Mouse (Mus musculus) MEL (cell line): ENCODE measurements around the gene Zfp790. TPM values are rescaled to one million over a fixed set of nuclear protein-coding genes. Genes with fewer than 3 reads are reported as not detected.

Experiments used
- DNase-seq: peaks from one replicate; pipeline ENCODE4 v3.0.0; 2011; ENCODE audit warnings: low read depth, low spot score
- H3K27ac ChIP-seq: 2 replicates; pipeline ENCODE4 v1.5.1; 2012; ENCODE audit warnings: low read depth, mild to moderate bottlenecking, control low read depth, low read length, moderate library complexity; ENCODE audit not compliant: control insufficient read depth
- H3K27me3 ChIP-seq, 2 experiments: fragments of 150-350 bp in 1 of 2; sonication (generic) in 1 of 2; 2 replicates each; pipeline ENCODE4 v1.6.1; 2012; ENCODE audit warnings: low read length in 2 of 2, mild to moderate bottlenecking in 2 of 2, improper control_type of control experiment in 1 of 2, moderate library complexity in 1 of 2; ENCODE audit not compliant: insufficient read depth in 2 of 2, control insufficient read depth in 1 of 2
- H3K36me3 ChIP-seq, 2 experiments: 2 replicates each; pipeline ENCODE4 v1.6.1; 2012 to 2014; ENCODE audit warnings: low read length in 2 of 2, improper control_type of control experiment in 1 of 2, inconsistent platforms in 1 of 2, mild to moderate bottlenecking in 1 of 2; ENCODE audit not compliant: insufficient read depth in 2 of 2, control insufficient read depth in 1 of 2
- H3K4me1 ChIP-seq, 2 experiments: fragments of 150-350 bp in 1 of 2; sonication (generic) in 1 of 2; 2 replicates each; pipeline ENCODE4 v1.6.1; 2012; ENCODE audit warnings: low read length in 2 of 2, improper control_type of control experiment in 1 of 2, mild to moderate bottlenecking in 1 of 2; ENCODE audit not compliant: insufficient read depth in 2 of 2, control insufficient read depth in 1 of 2
- H3K4me3 ChIP-seq, 2 experiments: fragments of 150-350 bp in 1 of 2; sonication (generic) in 1 of 2; 2 replicates each; pipeline ENCODE4 v1.5.1; 2012; ENCODE audit warnings: low read depth in 2 of 2, low read length in 2 of 2, mild to moderate bottlenecking in 2 of 2, moderate library complexity in 2 of 2, control low read depth in 1 of 2, improper control_type of control experiment in 1 of 2; ENCODE audit not compliant: control insufficient read depth in 1 of 2, insufficient read depth in 1 of 2
- H3K79me2 ChIP-seq: 2 replicates; pipeline ENCODE4 v1.6.1; 2012; ENCODE audit warnings: mild to moderate bottlenecking, low read length, moderate library complexity; ENCODE audit not compliant: control insufficient read depth, poor library complexity, insufficient read depth
- H3K9ac ChIP-seq: 2 replicates; pipeline ENCODE4 v1.6.1; 2012; ENCODE audit warnings: low read depth, mild to moderate bottlenecking, control low read depth, low read length, moderate library complexity; ENCODE audit not compliant: control insufficient read depth, poor library complexity, severe bottlenecking
- H3K9me3 ChIP-seq: fragments of 150-350 bp; sonication (generic); replicated peaks from 2 replicates; pipeline ENCODE4 v1.6.1; 2012; ENCODE audit warnings: mild to moderate bottlenecking, low read length, improper control_type of control experiment, moderate library complexity; ENCODE audit not compliant: insufficient read depth
- BHLHE40 ChIP-seq: IDR thresholded peaks from 2 replicates; pipeline ENCODE4 v1.6.1; 2012; ENCODE audit warnings: low read depth, mild to moderate bottlenecking, inconsistent platforms, low read length, improper control_type of control experiment, borderline replicate concordance
- CHD1 ChIP-seq: IDR thresholded peaks from 2 replicates; pipeline ENCODE4 v1.6.1; 2012; ENCODE audit warnings: low read depth, mild to moderate bottlenecking, inconsistent platforms, low read length, improper control_type of control experiment
- CHD2 ChIP-seq: IDR thresholded peaks from 2 replicates; pipeline ENCODE4 v1.6.1; 2011; ENCODE audit warnings: low read length, improper control_type of control experiment
- CTCF ChIP-seq, 3 experiments: IDR thresholded peaks in 2 of 3; conservative IDR thresholded peaks in 1 of 3; 2 replicates each; pipeline ENCODE4 v1.5.1; 2011 to 2012; ENCODE audit warnings: low read length in 3 of 3, low read depth in 2 of 3, mild to moderate bottlenecking in 2 of 3, improper control_type of control experiment in 1 of 3, inconsistent platforms in 1 of 3, mixed read lengths in 1 of 3, moderate library complexity in 1 of 3; ENCODE audit not compliant: control insufficient read depth in 1 of 3, insufficient read depth in 1 of 3, poor library complexity in 1 of 3, severe bottlenecking in 1 of 3
- E2F4 ChIP-seq: IDR thresholded peaks from 2 replicates; pipeline ENCODE4 v1.6.1; 2011; ENCODE audit warnings: low read depth, low read length, improper control_type of control experiment, borderline replicate concordance
- ELF1 ChIP-seq: IDR thresholded peaks from 2 replicates; pipeline ENCODE4 v1.6.1; 2014; ENCODE audit warnings: low read depth, mild to moderate bottlenecking, inconsistent platforms, low read length, improper control_type of control experiment, moderate library complexity
- EP300 ChIP-seq, 2 experiments: IDR thresholded peaks; 2 replicates each; pipeline ENCODE4 v1.6.1; 2011; ENCODE audit warnings: improper control_type of control experiment in 2 of 2, low read length in 2 of 2, low read depth in 1 of 2, mild to moderate bottlenecking in 1 of 2
- ETS1 ChIP-seq: IDR thresholded peaks from 2 replicates; pipeline ENCODE4 v1.6.1; 2012; ENCODE audit warnings: low read depth, mild to moderate bottlenecking, inconsistent platforms, low read length, improper control_type of control experiment, moderate library complexity
- GABPA ChIP-seq: IDR thresholded peaks from 2 replicates; pipeline ENCODE4 v1.6.1; 2012; ENCODE audit warnings: low read depth, mild to moderate bottlenecking, inconsistent platforms, low read length, improper control_type of control experiment, moderate library complexity
- GATA1 ChIP-seq: IDR thresholded peaks from 2 replicates; pipeline ENCODE4 v1.6.1; 2011; ENCODE audit warnings: low read depth, low read length, improper control_type of control experiment
- HCFC1 ChIP-seq: IDR thresholded peaks from 2 replicates; pipeline ENCODE4 v1.6.1; 2012; ENCODE audit warnings: low read depth, mild to moderate bottlenecking, inconsistent platforms, low read length, improper control_type of control experiment, moderate library complexity
- KAT2A ChIP-seq: conservative IDR thresholded peaks from 2 replicates; pipeline ENCODE4 v1.6.1; 2012; ENCODE audit warnings: low read depth, low read length, improper control_type of control experiment, inconsistent platforms
- MAFK ChIP-seq: IDR thresholded peaks from 2 replicates; pipeline ENCODE4 v1.6.1; 2011; ENCODE audit warnings: low read depth, mild to moderate bottlenecking, low read length, improper control_type of control experiment, borderline replicate concordance
- MAX ChIP-seq: IDR thresholded peaks from 2 replicates; pipeline ENCODE4 v1.6.1; 2011; ENCODE audit warnings: low read length, improper control_type of control experiment
- MAZ ChIP-seq: IDR thresholded peaks from 2 replicates; pipeline ENCODE4 v1.6.1; 2012; ENCODE audit warnings: low read depth, mild to moderate bottlenecking, inconsistent platforms, low read length, improper control_type of control experiment
- MEF2A ChIP-seq: IDR thresholded peaks from 2 replicates; pipeline ENCODE4 v1.6.1; 2014; ENCODE audit warnings: low read depth, mild to moderate bottlenecking, inconsistent platforms, low read length, improper control_type of control experiment; ENCODE audit not compliant: poor library complexity, insufficient replicate concordance, severe bottlenecking; ENCODE audit errors: extremely low read depth
- MXI1 ChIP-seq: IDR thresholded peaks from 2 replicates; pipeline ENCODE4 v1.6.1; 2011; ENCODE audit warnings: mild to moderate bottlenecking, low read depth, low read length, improper control_type of control experiment
- MYB ChIP-seq: IDR thresholded peaks from 2 replicates; pipeline ENCODE4 v1.6.1; 2011; ENCODE audit warnings: mild to moderate bottlenecking, low read depth, low read length, improper control_type of control experiment
- MYC ChIP-seq: IDR thresholded peaks from 2 replicates; pipeline ENCODE4 v1.6.1; 2011; ENCODE audit warnings: low read depth, mild to moderate bottlenecking, low read length, improper control_type of control experiment, moderate library complexity
- NELFE ChIP-seq: IDR thresholded peaks from 2 replicates; pipeline ENCODE4 v1.6.1; 2011; ENCODE audit warnings: low read depth, low read length, improper control_type of control experiment
- NRF1 ChIP-seq: IDR thresholded peaks from 2 replicates; pipeline ENCODE4 v1.6.1; 2014; ENCODE audit warnings: low read depth, mild to moderate bottlenecking, inconsistent platforms, low read length, improper control_type of control experiment, moderate library complexity; ENCODE audit not compliant: poor library complexity, insufficient read depth, severe bottlenecking
- POLR2A ChIP-seq, 2 experiments: IDR thresholded peaks; 2 replicates each; pipeline ENCODE4 v1.6.1; 2011 to 2012; ENCODE audit warnings: low read length in 2 of 2, mild to moderate bottlenecking in 2 of 2, control low read depth in 1 of 2, improper control_type of control experiment in 1 of 2, low read depth in 1 of 2, moderate library complexity in 1 of 2; ENCODE audit not compliant: control insufficient read depth in 1 of 2, insufficient read depth in 1 of 2, poor library complexity in 1 of 2
- POLR2AphosphoS2 ChIP-seq: IDR thresholded peaks from 2 replicates; pipeline ENCODE4 v1.6.1; 2011; ENCODE audit warnings: low read length, improper control_type of control experiment
- POLR2AphosphoS5 ChIP-seq: IDR thresholded peaks from 2 replicates; pipeline ENCODE4 v1.6.1; 2012; ENCODE audit warnings: low read depth, borderline replicate concordance, mild to moderate bottlenecking, inconsistent platforms, low read length, moderate library complexity, mixed read lengths
- RAD21 ChIP-seq: IDR thresholded peaks from 2 replicates; pipeline ENCODE4 v1.6.1; 2011; ENCODE audit warnings: mild to moderate bottlenecking, low read depth, low read length, improper control_type of control experiment
- RCOR1 ChIP-seq: IDR thresholded peaks from 2 replicates; pipeline ENCODE4 v1.6.1; 2012; ENCODE audit warnings: low read depth, mild to moderate bottlenecking, inconsistent platforms, low read length, improper control_type of control experiment
- SIN3A ChIP-seq: IDR thresholded peaks from 2 replicates; pipeline ENCODE4 v1.6.1; 2012; ENCODE audit warnings: low read length, improper control_type of control experiment, inconsistent platforms
- SMC3 ChIP-seq: IDR thresholded peaks from 2 replicates; pipeline ENCODE4 v1.6.1; 2011; ENCODE audit warnings: low read depth, low read length, improper control_type of control experiment
- TAL1 ChIP-seq: IDR thresholded peaks from 2 replicates; pipeline ENCODE4 v1.6.1; 2012; ENCODE audit warnings: mild to moderate bottlenecking, inconsistent platforms, low read length, moderate library complexity, mixed read lengths
- TBP ChIP-seq: IDR thresholded peaks from 2 replicates; pipeline ENCODE4 v1.8.0; 2011; ENCODE audit warnings: low read depth, low read length, improper control_type of control experiment
- TCF12 ChIP-seq: IDR thresholded peaks from 2 replicates; pipeline ENCODE4 v1.6.1; 2014; ENCODE audit warnings: low read depth, mild to moderate bottlenecking, inconsistent platforms, low read length, improper control_type of control experiment, moderate library complexity
- UBTF ChIP-seq: IDR thresholded peaks from 2 replicates; pipeline ENCODE4 v1.6.1; 2012; ENCODE audit warnings: low read depth, mild to moderate bottlenecking, inconsistent platforms, low read length, improper control_type of control experiment, moderate library complexity, borderline replicate concordance; ENCODE audit not compliant: insufficient read depth
- USF1 ChIP-seq: IDR thresholded peaks from 2 replicates; pipeline ENCODE4 v1.6.1; 2014; ENCODE audit warnings: low read depth, mild to moderate bottlenecking, inconsistent platforms, low read length, improper control_type of control experiment, moderate library complexity
- USF2 ChIP-seq, 2 experiments: IDR thresholded peaks; 2 replicates each; pipeline ENCODE4 v1.6.1; 2011 to 2012; ENCODE audit warnings: improper control_type of control experiment in 2 of 2, low read length in 2 of 2, borderline replicate concordance in 1 of 2, inconsistent platforms in 1 of 2, low read depth in 1 of 2, mild to moderate bottlenecking in 1 of 2; ENCODE audit not compliant: insufficient read depth in 1 of 2
- ZC3H11A ChIP-seq: IDR thresholded peaks from 2 replicates; pipeline ENCODE4 v1.6.1; 2012; ENCODE audit warnings: low read depth, mild to moderate bottlenecking, inconsistent platforms, low read length, improper control_type of control experiment
- ZKSCAN1 ChIP-seq: IDR thresholded peaks from 2 replicates; pipeline ENCODE4 v1.6.1; 2012; ENCODE audit warnings: low read depth, mild to moderate bottlenecking, inconsistent platforms, low read length, improper control_type of control experiment, moderate library complexity
- ZMIZ1 ChIP-seq: IDR thresholded peaks from 2 replicates; pipeline ENCODE4 v1.6.1; 2012; ENCODE audit warnings: low read depth, mild to moderate bottlenecking, inconsistent platforms, low read length, improper control_type of control experiment, moderate library complexity
- ZNF384 ChIP-seq: IDR thresholded peaks from 2 replicates; pipeline ENCODE4 v1.6.1; 2012; ENCODE audit warnings: low read depth, mild to moderate bottlenecking, inconsistent platforms, low read length, improper control_type of control experiment
- polyA plus RNA-seq, 2 experiments: library from polyadenylated mRNA; stranded (reverse) in 1 of 2; unstranded in 1 of 2; fragments of >175 nt in 1 of 2; fragments of >200 nt in 1 of 2; gene quantifications; 2 replicates each; pipeline versions ENCODE4 v1.2.1 to v1.2.4; 2012; ENCODE audit warnings: low replicate concordance in 2 of 2, low read depth in 1 of 2; ENCODE audit not compliant: insufficient read length in 2 of 2, insufficient read depth in 1 of 2, missing spikeins in 1 of 2
- total RNA-seq: library from RNA; depleted of rRNA; stranded (reverse); fragments of 300-350 nt; gene quantifications from 2 replicates; pipeline ENCODE4 v1.2.3, GENCODE M21; 2012

Gene Zfp790
- total and polyA plus RNA-seq, 3 experiments, result 3.8 to 4.9 TPM; not detected in 1

- H3K9ac ChIP-seq, result peak overlapping the region; percentile 79
- peak; percentile 54 for DNase-seq
- no peaks in the 10 kb centered on the region; a peak in 1 of 4 replicates for H3K4me1 ChIP-seq
- peaks cover 0 to 1% of the 10 kb centered on the region in 2 experiments; a peak in 1 of 4 replicates for H3K36me3 ChIP-seq
- H3K27ac ChIP-seq, result no peak overlapping the region
- H3K79me2 ChIP-seq, result no peaks in the 10 kb centered on the region; the same call in 1 of the 2 replicates
- H3K9me3 ChIP-seq, result no peaks in the 10 kb centered on the region
- no peaks in the 10 kb centered on the region for H3K27me3 ChIP-seq
- H3K4me3 ChIP-seq, result peak overlapping the region; percentile 80 to 93
- TF ChIP-seq TBP (peak; percentile 54; the same call in 1 of the 2 replicates), TAL1 (no peak), MYB (no peak), CHD1 (no peak), CHD2 (no peak), KAT2A (no peak), E2F4 (no peak), USF1 (peak; percentile 24; the same call in 1 of the 2 replicates), MEF2A (no peak), UBTF (no peak), ZNF384 (peak; percentile 80), ZKSCAN1 (no peak), CTCF (IDR thresholded peaks at IDR 0.05 in 2 of 3, conservative IDR thresholded peaks at IDR 0.05 in 1 of 3; ENCODE audit: control insufficient read depth in 1 of 3, insufficient read depth in 1 of 3, low read depth in 2 of 3, low read length in 3 of 3, poor library complexity in 1 of 3, severe bottlenecking in 1 of 3) (no peak), GATA1 (no peak), SMC3 (no peak), TCF12 (no peak), GABPA (no peak), ZMIZ1 (no peak), USF2 (IDR thresholded peaks at IDR 0.05; ENCODE audit: borderline replicate concordance in 1 of 2, insufficient read depth in 1 of 2, low read depth in 1 of 2, low read length in 2 of 2) (no peak), RCOR1 (no peak), MAZ (no peak), ZC3H11A (no peak), SIN3A (peak; percentile 17; the same call in 1 of the 2 replicates), POLR2AphosphoS5 (no peak), POLR2AphosphoS2 (no peak), MXI1 (peak; percentile 56), POLR2A (IDR thresholded peaks at IDR 0.05; ENCODE audit: control insufficient read depth in 1 of 2, insufficient read depth in 1 of 2, low read depth in 1 of 2, low read length in 2 of 2, poor library complexity in 1 of 2) (no peak), HCFC1 (no peak), MYC (no peak), RAD21 (no peak), MAFK (no peak), ELF1 (no peak), EP300 (IDR thresholded peaks at IDR 0.05; ENCODE audit: low read depth in 1 of 2, low read length in 2 of 2) (no peak), NRF1 (no peak), NELFE (no peak), ETS1 (no peak), MAX (peak; percentile 50; the same call in 1 of the 2 replicates), BHLHE40 (no peak)
These were observed 30.9 kb upstream of the Zfp790 start for GRCm38 (mm10) chr7:29785023-29785422.
